Mouse (Mus musculus): Measurements from ENCODE around the gene Tecr.

DNA sequence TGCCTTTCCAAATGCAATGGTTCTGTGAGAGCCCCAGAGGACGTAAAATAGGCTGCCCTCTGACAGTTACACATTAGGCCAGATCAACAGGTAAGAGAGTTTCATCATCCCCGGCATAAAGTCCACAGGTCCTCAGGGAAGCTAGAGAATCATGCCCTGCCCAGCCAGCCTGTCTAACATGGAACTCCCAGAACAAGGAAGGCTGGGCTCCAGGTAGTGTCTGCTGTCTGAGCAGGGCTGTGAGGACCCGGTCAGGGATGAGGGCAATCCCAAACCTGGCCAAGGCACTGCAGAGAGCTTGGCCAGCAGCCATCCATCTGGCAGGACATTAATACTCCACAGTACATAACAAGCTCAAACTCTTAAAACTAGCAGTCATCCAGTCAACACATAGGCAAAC lies 22.4 kb downstream of the Tecr start:
- no peak for TF ChIP-seq CTCF (IDR thresholded peaks at IDR 0.05)
- TF ChIP-seq POLR2A (IDR thresholded peaks at IDR 0.05; ENCODE audit: insufficient read depth, low read depth, low read length): no peak
- no peak for TF ChIP-seq EP300 (IDR thresholded peaks at IDR 0.05; ENCODE audit: insufficient read depth, low read depth, low read length)

All from heart, adult 2 months (tissue).